Mouse (Mus musculus): ENCODE results near the gene Zfp276. TPM values are rescaled to one million over a fixed set of nuclear protein-coding genes. Genes with fewer than 3 reads are reported as not detected.

Zfp276 gene
- polyA plus RNA-seq, 1 experiment, result 7.1 TPM

- TF ChIP-seq GATA1 (IDR thresholded peaks at IDR 0.05; ENCODE audit: low read length), result no peak
Observed at GRCm38 (mm10) chr8:123235520-123236497, 18.2 kb upstream of the Zfp276 start, which contains the start of gene Spata2l. Spata2l (minus strand) TSS chr8:123236233.

GRCm38 (mm10) chr8:123239398-123239797 lies 14.6 kb upstream of the Zfp276 start:
- no peak for TF ChIP-seq GATA1 (IDR thresholded peaks at IDR 0.05; ENCODE audit: low read length)

GRCm38 (mm10) chr8:123242107-123242923 lies 11.7 kb upstream of the Zfp276 start:
- TF ChIP-seq GATA1 (IDR thresholded peaks at IDR 0.05; ENCODE audit: low read length), result no peak

- no peak for TF ChIP-seq GATA1 (IDR thresholded peaks at IDR 0.05; ENCODE audit: low read length)
Observed at GRCm38 (mm10) chr8:123243053-123243452, 10.9 kb upstream of the Zfp276 start.

GRCm38 (mm10) chr8:123244382-123244781 lies 9.6 kb upstream of the Zfp276 start:
- no peak for TF ChIP-seq GATA1 (IDR thresholded peaks at IDR 0.05; ENCODE audit: low read length)

GRCm38 (mm10) chr8:123245543-123245942 lies 8.5 kb upstream of the Zfp276 start:
- TF ChIP-seq GATA1 (IDR thresholded peaks at IDR 0.05; ENCODE audit: low read length), result no peak

- no peak for TF ChIP-seq GATA1 (IDR thresholded peaks at IDR 0.05; ENCODE audit: low read length)
Observed at GRCm38 (mm10) chr8:123247748-123248147, 6.2 kb upstream of the Zfp276 start.

- no peak for TF ChIP-seq GATA1 (IDR thresholded peaks at IDR 0.05; ENCODE audit: low read length)
Observed at GRCm38 (mm10) chr8:123248596-123248995, 5.4 kb upstream of the Zfp276 start.

- TF ChIP-seq GATA1 (IDR thresholded peaks at IDR 0.05; ENCODE audit: low read length), result no peak
Observed at GRCm38 (mm10) chr8:123250940-123251339, 3.1 kb upstream of the Zfp276 start.

- no peak for TF ChIP-seq GATA1 (IDR thresholded peaks at IDR 0.05; ENCODE audit: low read length)
Observed at GRCm38 (mm10) chr8:123252925-123253324, 1.1 kb upstream of the Zfp276 start.

GRCm38 (mm10) chr8:123253451-123254098 lies 420 bp upstream of the Zfp276 start:
- no peak for TF ChIP-seq GATA1 (IDR thresholded peaks at IDR 0.05; ENCODE audit: low read length)

- no peak for TF ChIP-seq GATA1 (IDR thresholded peaks at IDR 0.05; ENCODE audit: low read length)
Observed at GRCm38 (mm10) chr8:123255170-123255569, 1.2 kb downstream of the Zfp276 start.

GRCm38 (mm10) chr8:123257114-123257513 lies 3.1 kb downstream of the Zfp276 start:
- no peak for TF ChIP-seq GATA1 (IDR thresholded peaks at IDR 0.05; ENCODE audit: low read length)

- TF ChIP-seq GATA1 (IDR thresholded peaks at IDR 0.05; ENCODE audit: low read length), result no peak
Observed at GRCm38 (mm10) chr8:123267926-123268656, 14.1 kb downstream of the Zfp276 start.

- TF ChIP-seq GATA1 (IDR thresholded peaks at IDR 0.05; ENCODE audit: low read length), result no peak
Observed at GRCm38 (mm10) chr8:123271147-123271546, 17.2 kb downstream of the Zfp276 start.
